Mouse (Mus musculus) limb, embryonic 14.5 days (tissue): ENCODE measurements around the gene Prrc2b. TPM values are rescaled to one million over a fixed set of nuclear protein-coding genes. Genes with fewer than 3 reads are reported as not detected.

Experiments used
- ATAC-seq: fragments of 200-750 bp; cut with Nextera tagmentation; 2 replicates; pipeline ENCODE4 v1.8.0; 2017; ENCODE audit warnings: low read depth, moderate number of reproducible peaks, moderate TSS enrichment; ENCODE audit not compliant: low FRiP score
- DNase-seq: peaks from one replicate; pipeline ENCODE4 v3.0.0-alpha.2; 2015; ENCODE audit warnings: low spot score
- H3K27ac ChIP-seq: fragments of 300-500 bp; sonication (generic); replicated peaks from 2 replicates; pipeline ENCODE4 v1.5.1; 2014; ENCODE audit warnings: low read depth, mild to moderate bottlenecking, low read length, moderate library complexity, mixed read lengths
- H3K27me3 ChIP-seq: fragments of 300-500 bp; sonication (generic); 2 replicates; pipeline ENCODE4 v1.6.1; 2014; ENCODE audit warnings: low read length, mixed read lengths; ENCODE audit not compliant: control insufficient read depth, insufficient read depth
- H3K36me3 ChIP-seq: fragments of 300-500 bp; sonication (generic); 2 replicates; pipeline ENCODE4 v1.6.1; 2014; ENCODE audit warnings: mild to moderate bottlenecking, low read length, moderate library complexity, mixed read lengths; ENCODE audit not compliant: control insufficient read depth, insufficient read depth
- H3K4me1 ChIP-seq: fragments of 300-500 bp; sonication (generic); 2 replicates; pipeline ENCODE4 v1.6.1; 2014; ENCODE audit warnings: antibody characterized with exemption, low read length, mixed read lengths; ENCODE audit not compliant: control insufficient read depth, insufficient read depth
- H3K4me2 ChIP-seq: fragments of 300-500 bp; sonication (generic); replicated peaks from 2 replicates; pipeline ENCODE4 v1.6.1; 2014; ENCODE audit warnings: low read depth, mild to moderate bottlenecking, low read length, moderate library complexity; ENCODE audit not compliant: severe bottlenecking
- H3K4me3 ChIP-seq: fragments of 300-500 bp; sonication (generic); replicated peaks from 2 replicates; pipeline ENCODE4 v1.5.1; 2014; ENCODE audit warnings: low read length
- H3K9ac ChIP-seq: fragments of 300-500 bp; sonication (generic); 2 replicates; pipeline ENCODE4 v1.6.1; 2014; ENCODE audit warnings: mild to moderate bottlenecking, low read depth, low read length, moderate library complexity; ENCODE audit not compliant: severe bottlenecking
- H3K9me3 ChIP-seq: fragments of 300-500 bp; sonication (generic); 2 replicates; pipeline ENCODE4 v1.6.1; 2016; ENCODE audit warnings: low read length; ENCODE audit not compliant: control insufficient read depth
- POLR2A ChIP-seq: fragments of 200-500 bp; IDR thresholded peaks from 2 replicates; pipeline ENCODE4 v1.8.0; 2012; ENCODE audit warnings: inconsistent platforms, mild to moderate bottlenecking, moderate library complexity, borderline replicate concordance; ENCODE audit not compliant: insufficient read depth, insufficient read length; ENCODE audit errors: extremely low read depth
- WGBS: fragments of 180-500 bp; shearing (Covaris S2); extraction: QIAGEN DNeasy Blood & Tissue Kit; methylation state at CpG from one replicate; pipeline ENCODE4 v1.1.7; 2014; 5-methylcytosine and 5-hydroxymethylcytosine counted together
- polyA plus RNA-seq, 2 experiments: library from polyadenylated mRNA; depleted of rRNA in 1 of 2; stranded (reverse) in 1 of 2; unstranded in 1 of 2; fragments of >200 nt; fragmentation: Nextera tagmentation in 1 of 2; extraction: Ambion mirVana in 1 of 2; gene quantifications; 2 replicates each; pipeline versions ENCODE4 v1.2.1 to v1.2.3; 2012 to 2014

Gene Prrc2b
- polyA plus RNA-seq, 2 experiments, result 74.6 to 78.2 TPM

DNA sequence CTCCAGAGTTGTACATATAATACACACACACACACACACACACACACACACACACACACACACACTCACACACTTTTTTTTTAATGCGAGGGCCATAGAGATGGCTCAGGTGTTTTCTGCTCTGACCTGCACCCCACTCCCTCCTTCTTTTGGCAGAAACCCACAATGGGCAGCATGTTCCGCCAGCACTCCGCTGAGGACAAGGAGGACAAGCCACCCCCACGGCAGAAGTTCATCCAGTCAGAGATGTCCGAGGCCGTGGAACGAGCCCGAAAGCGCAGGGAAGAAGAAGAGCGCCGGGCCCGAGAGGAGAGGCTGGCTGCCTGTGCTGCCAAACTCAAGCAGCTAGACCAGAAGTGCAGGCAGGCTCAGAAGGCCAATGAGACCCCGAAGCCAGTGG, 53.0 kb downstream of the Prrc2b start:
- Histone ChIP-seq H3K9ac (no peak overlapping the region), H3K4me2 (no peak overlapping the region), H3K36me3 (peaks cover 100% of the 10 kb centered on the region), H3K4me3 (no peak overlapping the region), H3K27me3 (no peaks in the 10 kb centered on the region), H3K9me3 (no peaks in the 10 kb centered on the region), H3K4me1 (no peaks in the 10 kb centered on the region), H3K27ac (no peak overlapping the region)
- WGBS, result 95% methylated on average over 13 of the region's 13 CpGs
- DNase-seq, result no peak
- no peak for ATAC-seq
- TF ChIP-seq POLR2A, result no peak

DNA sequence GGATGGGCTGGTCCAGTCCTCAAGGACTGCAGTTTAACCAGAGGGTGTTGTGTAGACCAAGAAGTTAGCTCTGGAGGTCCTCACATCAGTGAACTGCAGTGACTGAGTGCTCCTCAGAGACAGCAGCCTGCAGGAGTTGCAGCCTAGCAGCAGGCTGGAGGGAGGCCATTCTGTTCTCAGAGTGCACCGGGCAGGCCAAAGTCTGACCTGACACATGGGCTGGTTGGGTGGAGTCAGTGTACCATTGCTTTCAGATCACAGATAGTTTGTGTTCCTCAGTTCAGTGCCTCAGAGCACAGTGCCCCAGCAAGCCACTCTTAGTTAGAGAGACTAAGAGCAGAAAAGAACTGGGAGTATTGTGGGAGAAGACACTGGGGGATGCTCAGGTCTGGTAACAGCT, 56.8 kb downstream of the Prrc2b start:
- H3K27ac ChIP-seq, result no peak overlapping the region
- ATAC-seq (no peak), DNase-seq (no peak)
- no peaks in the 10 kb centered on the region for H3K4me1 ChIP-seq
- TF ChIP-seq POLR2A, result no peak
- H3K9me3 ChIP-seq, result no peaks in the 10 kb centered on the region
- peaks cover 100% of the 10 kb centered on the region for H3K36me3 ChIP-seq
- no peaks in the 10 kb centered on the region for H3K27me3 ChIP-seq
- WGBS, result 94% methylated on average over 1 of the region's 1 CpGs
- H3K4me2 ChIP-seq, result no peak overlapping the region
- no peak overlapping the region for H3K9ac ChIP-seq
- H3K4me3 ChIP-seq, result no peak overlapping the region

DNA sequence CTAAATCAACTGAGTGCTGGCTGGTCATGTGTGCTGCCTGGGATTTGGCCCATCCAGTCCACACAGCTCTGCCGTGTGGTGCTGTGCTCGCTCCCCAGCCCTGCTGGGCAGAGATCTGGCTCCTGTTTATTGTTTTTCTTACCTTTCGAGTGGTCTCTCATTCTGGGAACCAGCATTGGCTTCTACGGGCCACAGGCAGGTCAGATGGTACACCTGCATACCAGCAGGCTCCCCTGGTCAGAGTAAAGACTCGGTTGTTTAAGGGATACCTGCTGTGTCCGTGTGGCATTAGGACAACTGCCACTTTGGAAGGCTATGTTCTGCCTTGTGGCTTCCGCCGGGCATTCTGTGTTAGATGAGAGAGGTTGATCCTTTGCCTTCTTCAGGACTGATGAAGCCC, 60.8 kb downstream of the Prrc2b start:
- H3K4me3 ChIP-seq, result no peak overlapping the region
- H3K9me3 ChIP-seq, result no peaks in the 10 kb centered on the region
- ATAC-seq (no peak), DNase-seq (no peak)
- peaks cover 100% of the 10 kb centered on the region for H3K36me3 ChIP-seq
- no peak overlapping the region for H3K4me2 ChIP-seq
- H3K27me3 ChIP-seq, result no peaks in the 10 kb centered on the region
- H3K27ac ChIP-seq, result no peak overlapping the region
- H3K9ac ChIP-seq, result no peak overlapping the region
- TF ChIP-seq POLR2A, result no peak
- no peaks in the 10 kb centered on the region for H3K4me1 ChIP-seq
- whole genome bisulfite sequencing, result 94% methylated on average over 8 of the region's 8 CpGs

DNA sequence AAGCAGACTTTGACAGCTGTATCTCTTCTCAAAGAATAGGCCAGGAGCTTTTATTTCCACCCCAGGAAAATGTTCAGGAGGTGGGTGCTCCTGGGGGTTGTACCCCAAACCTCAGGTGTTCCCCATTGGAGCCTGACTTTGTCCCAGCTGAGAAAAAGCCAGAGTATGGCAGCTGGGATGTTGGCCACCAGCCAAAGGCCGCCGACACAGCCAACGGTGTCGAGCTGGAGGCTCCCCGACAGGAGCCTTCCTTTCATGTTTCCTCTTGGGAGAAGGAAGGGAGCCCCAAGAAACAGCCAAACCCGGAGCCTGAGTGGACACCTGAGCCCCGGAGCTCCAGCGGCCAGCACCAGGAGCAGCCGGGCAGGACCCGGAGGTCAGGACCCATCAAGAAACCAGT, 62.1 kb downstream of the Prrc2b start:
- WGBS, result 74% methylated on average over 10 of the region's 10 CpGs
- no peaks in the 10 kb centered on the region for H3K4me1 ChIP-seq
- H3K27ac ChIP-seq, result no peak overlapping the region
- no peak for TF ChIP-seq POLR2A
- H3K4me3 ChIP-seq, result no peak overlapping the region
- DNase-seq (no peak), ATAC-seq (no peak)
- no peak overlapping the region for H3K4me2 ChIP-seq
- H3K36me3 ChIP-seq, result peaks cover 100% of the 10 kb centered on the region
- no peaks in the 10 kb centered on the region for H3K9me3 ChIP-seq
- no peaks in the 10 kb centered on the region for H3K27me3 ChIP-seq
- no peak overlapping the region for H3K9ac ChIP-seq

DNA sequence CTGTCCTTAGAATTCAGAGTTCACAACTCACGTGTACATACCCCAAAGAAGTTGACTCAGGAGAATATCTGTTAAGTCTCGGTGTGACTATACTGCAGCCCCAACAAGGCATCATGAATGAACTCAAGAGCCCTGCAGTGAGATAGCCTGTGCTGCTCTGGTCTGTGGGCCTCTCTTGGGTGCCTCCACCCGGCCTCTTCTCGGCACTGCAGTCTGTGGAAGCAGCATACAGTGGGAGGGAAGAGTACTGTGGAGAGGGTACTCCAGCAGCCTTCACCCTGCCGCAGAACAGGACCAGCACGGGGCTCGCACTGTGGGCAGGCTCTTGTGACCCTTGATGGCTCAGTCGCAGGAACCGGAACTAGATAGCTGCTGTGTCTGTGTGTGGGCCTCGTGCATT, 64.7 kb downstream of the Prrc2b start:
- no peaks in the 10 kb centered on the region for H3K4me1 ChIP-seq
- no peak for TF ChIP-seq POLR2A
- DNase-seq (no peak), ATAC-seq (no peak)
- H3K4me2 ChIP-seq, result no peak overlapping the region
- H3K9ac ChIP-seq, result no peak overlapping the region
- no peaks in the 10 kb centered on the region for H3K27me3 ChIP-seq
- no peak overlapping the region for H3K27ac ChIP-seq
- H3K36me3 ChIP-seq, result peaks cover 100% of the 10 kb centered on the region
- no peak overlapping the region for H3K4me3 ChIP-seq
- no peaks in the 10 kb centered on the region for H3K9me3 ChIP-seq
- 95% methylated on average over 10 of the region's 10 CpGs for WGBS

DNA sequence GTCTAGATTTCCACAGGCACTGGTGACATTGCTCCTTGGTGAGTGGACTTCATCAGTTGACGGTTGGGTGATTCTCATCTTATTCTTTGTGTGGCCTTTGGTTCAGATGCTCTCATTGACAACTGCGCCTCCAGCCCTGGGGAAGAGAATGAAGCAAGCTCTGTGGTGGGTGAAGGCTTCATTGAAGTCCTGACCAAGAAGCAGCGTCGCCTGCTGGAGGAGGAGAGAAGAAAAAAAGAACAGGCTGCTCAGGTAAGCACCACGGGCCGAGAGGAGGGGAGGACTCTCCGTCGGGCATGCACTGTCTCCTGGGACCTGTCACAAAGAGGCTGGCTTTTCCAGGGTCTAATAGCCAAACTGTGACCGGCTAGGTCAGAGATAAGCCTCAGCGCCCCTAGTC, 65.6 kb downstream of the Prrc2b start:
- Histone ChIP-seq H3K27me3 (no peaks in the 10 kb centered on the region), H3K4me2 (no peak overlapping the region), H3K36me3 (peaks cover 100% of the 10 kb centered on the region), H3K9ac (no peak overlapping the region), H3K4me1 (no peaks in the 10 kb centered on the region), H3K4me3 (no peak overlapping the region), H3K27ac (no peak overlapping the region), H3K9me3 (no peaks in the 10 kb centered on the region)
- ATAC-seq (no peak), DNase-seq (no peak)
- WGBS, result 89% methylated on average over 10 of the region's 10 CpGs
- TF ChIP-seq POLR2A, result no peak
